Mouse (Mus musculus) liver, postnatal 0 days (tissue): ENCODE results near the gene Hist1h2ah.

Experiments
- CTCF ChIP-seq: sonication (generic); IDR thresholded peaks from 2 replicates; pipeline ENCODE4 v1.5.1; 2016; ENCODE audit warnings: antibody characterized with exemption, low read depth
- EP300 ChIP-seq: IDR thresholded peaks from 2 replicates; pipeline ENCODE4 v1.6.1; 2016; ENCODE audit warnings: antibody characterized with exemption, low read depth, mild to moderate bottlenecking

GRCm38 (mm10) chr13:22053754-22054153 is 18.4 kb upstream of the Hist1h2ah start:
- TF ChIP-seq CTCF (no peak), EP300 (no peak)
